Mouse (Mus musculus) heart, adult 8-10 months (tissue): ENCODE measurements around the gene Slc43a2. TPM values are rescaled to one million over a fixed set of nuclear protein-coding genes. Genes with fewer than 3 reads are reported as not detected.
A peak's percentile ranks its signal among the peaks of the same experiment; 100 is the strongest.

ENCODE experiments used
- DNase-seq: peaks from one replicate; pipeline ENCODE4 v3.0.0; 2022; ENCODE audit warnings: low spot score
- total RNA-seq, 4 experiments: library from RNA; stranded (reverse); gene quantifications; 2 replicates each; pipeline ENCODE4 v1.2.4; 2022

Gene Slc43a2
- total RNA-seq, 4 experiments from 2014 or later = 13.2 to 22.8 (median 20.1) TPM

- DNase-seq = no peak
Measured at GRCm38 (mm10) chr11:75571126-75571990, 39.9 kb downstream of the Slc43a2 start.

GRCm38 (mm10) chr11:75572301-75572791 lies 40.9 kb downstream of the Slc43a2 start:
- DNase-seq = no peak

- DNase-seq = peak; percentile 94
Measured at GRCm38 (mm10) chr11:75572854-75573650, 41.6 kb downstream of the Slc43a2 start.

DNA sequence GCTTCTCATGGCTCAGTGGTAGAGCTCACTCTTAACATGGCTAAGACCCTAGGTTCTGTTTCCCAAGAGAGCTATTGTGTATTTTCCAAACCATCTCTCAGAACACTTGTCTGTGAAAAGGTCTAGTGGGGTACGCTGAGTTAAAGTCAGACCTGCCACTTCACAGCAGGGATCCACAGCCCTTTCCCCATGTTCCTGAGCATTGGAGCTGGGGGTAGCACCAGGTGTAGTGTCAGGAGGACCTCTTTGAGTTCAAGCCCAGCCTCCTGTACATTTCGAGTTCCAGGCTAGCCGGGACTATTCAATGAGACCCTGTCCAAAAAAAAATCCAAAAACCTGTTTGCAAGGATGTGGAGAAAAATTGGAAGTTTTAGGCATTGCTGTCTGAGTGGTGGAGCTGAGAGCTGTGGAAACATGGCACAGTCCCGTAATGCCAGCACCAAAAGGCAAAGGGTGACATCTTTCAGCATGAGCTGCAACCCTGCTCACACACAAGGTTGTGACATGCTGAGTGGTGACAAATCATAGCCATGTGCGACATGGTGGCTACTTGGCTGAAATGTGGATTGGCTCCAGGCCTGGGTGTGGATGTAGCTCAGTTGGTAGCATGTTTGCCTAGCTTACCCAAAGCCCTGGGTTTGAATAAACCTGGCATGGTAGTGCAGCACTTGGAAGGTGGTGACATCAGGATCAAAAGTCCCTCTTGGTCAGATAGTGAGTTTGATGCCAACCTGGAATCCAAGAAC lies 43.1 kb downstream of the Slc43a2 start:
- DNase-seq = no peak

DNA sequence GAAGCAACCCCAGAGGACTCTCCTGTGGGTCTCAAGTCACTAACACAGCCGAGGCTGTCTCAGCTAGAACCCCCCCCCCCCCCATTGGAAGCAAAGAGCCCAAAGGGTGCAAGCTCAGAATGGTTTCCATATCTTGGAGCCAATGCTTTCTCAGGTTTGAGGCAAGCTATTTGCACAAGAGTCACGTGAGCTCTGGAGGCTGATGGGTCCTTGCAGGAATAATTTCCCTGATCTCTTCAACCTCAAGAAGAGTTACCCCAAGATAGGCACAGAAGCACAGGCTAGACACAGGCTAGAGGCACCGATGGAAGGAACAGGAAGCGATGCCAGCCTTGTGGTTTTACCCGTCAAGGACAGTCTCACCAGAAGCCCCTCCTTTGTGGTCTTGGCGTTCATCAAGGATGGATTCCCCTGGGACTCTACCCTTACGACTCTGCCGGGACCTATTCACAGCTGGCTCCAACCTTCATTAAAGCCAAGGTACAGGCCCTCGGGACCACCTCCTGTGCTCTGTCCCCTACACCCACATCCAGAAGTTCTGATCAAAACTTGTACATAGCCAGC lies 44.1 kb downstream of the Slc43a2 start:
- DNase-seq = no peak

GRCm38 (mm10) chr11:75578609-75579008 lies 47.1 kb downstream of the Slc43a2 start:
- DNase-seq = no peak

GRCm38 (mm10) chr11:75581495-75582149 lies 50.1 kb downstream of the Slc43a2 start:
- DNase-seq = no peak

- no peak for DNase-seq
Measured at GRCm38 (mm10) chr11:75583521-75583920, 52.0 kb downstream of the Slc43a2 start.

- DNase-seq = no peak
Measured at GRCm38 (mm10) chr11:75585061-75585460, 53.6 kb downstream of the Slc43a2 start.

GRCm38 (mm10) chr11:75585978-75586377 lies 54.5 kb downstream of the Slc43a2 start:
- DNase-seq = no peak

- no peak for DNase-seq
Measured at GRCm38 (mm10) chr11:75586963-75587362, 55.5 kb downstream of the Slc43a2 start.

- DNase-seq = peak; percentile 94
Measured at GRCm38 (mm10) chr11:75587493-75588284, 56.2 kb downstream of the Slc43a2 start, which contains the start of gene Pitpna. TSS of gene Pitpna (plus strand) at chr11:75588097.

- peak; percentile 66 for DNase-seq
Measured at GRCm38 (mm10) chr11:75588285-75588941, 56.9 kb downstream of the Slc43a2 start.

- DNase-seq = no peak
Measured at GRCm38 (mm10) chr11:75592612-75593011, 61.1 kb downstream of the Slc43a2 start.

- no peak for DNase-seq
Measured at GRCm38 (mm10) chr11:75594431-75594830, 62.9 kb downstream of the Slc43a2 start.

GRCm38 (mm10) chr11:75595404-75595803 lies 63.9 kb downstream of the Slc43a2 start:
- no peak for DNase-seq

GRCm38 (mm10) chr11:75595816-75596215 lies 64.3 kb downstream of the Slc43a2 start:
- no peak for DNase-seq

DNA sequence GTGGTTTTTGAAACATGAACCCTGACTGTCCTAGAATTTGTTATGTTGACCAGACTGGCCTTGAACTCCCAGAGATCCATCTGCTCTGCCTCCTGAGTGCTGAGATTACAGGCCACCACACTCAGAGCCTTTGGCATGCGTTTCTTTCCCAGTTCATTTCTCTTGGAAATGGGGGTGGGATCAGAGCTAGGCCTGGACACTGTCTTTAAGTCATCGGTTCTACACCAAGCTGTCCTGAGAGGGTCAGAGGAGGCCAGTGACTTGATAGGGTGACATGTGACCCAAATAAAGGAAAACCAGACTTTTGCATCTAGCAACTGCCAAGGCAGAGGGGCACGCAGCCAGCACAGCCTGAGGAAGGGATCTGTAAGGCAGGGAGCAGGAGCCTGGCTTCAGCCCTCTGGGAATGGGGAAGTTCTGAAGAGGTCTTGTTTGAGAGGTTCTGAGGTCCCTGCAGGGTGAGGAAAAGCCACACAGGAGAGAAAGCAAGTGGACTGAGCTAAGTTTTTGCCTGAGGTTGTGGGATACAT lies 65.3 kb downstream of the Slc43a2 start:
- peak; percentile 51 for DNase-seq

GRCm38 (mm10) chr11:75598004-75598403 lies 66.5 kb downstream of the Slc43a2 start:
- DNase-seq = no peak
